Mouse (Mus musculus): ENCODE measurements around the gene Zbtb7a.
"Not testable (repeated sequence)": the region's sequence is repeated elsewhere in the genome, so short reads cannot be mapped to it uniquely, and the experiment has no call there.

The Zbtb7a gene

DNA sequence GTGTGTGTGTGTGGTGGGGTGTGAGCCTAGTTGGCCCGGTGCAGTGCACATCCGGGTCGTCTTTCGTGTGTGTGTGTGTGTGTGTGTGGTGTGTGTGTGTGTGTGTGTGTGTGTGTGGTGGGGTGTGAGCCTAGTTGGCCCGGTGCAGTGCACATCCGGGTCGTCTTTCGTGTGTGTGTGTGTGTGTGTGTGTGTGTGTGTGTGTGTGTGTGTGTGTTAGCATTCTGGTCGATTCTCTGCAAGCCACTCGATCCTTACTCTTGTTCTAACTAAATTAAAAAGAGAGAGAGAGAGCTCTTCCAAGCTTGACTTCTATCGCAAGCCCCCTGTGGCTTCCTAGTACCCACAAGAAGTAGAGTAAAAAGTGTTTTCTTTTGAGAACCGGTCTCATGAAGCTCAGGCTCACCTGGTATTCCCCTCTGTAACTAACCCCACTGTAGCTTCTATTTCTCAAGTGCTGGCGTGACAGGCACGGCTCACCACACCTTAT, 34.4 kb downstream of the Zbtb7a start:
- DNase-seq (ENCODE audit: low spot score) = not testable (repeated sequence)

DNA sequence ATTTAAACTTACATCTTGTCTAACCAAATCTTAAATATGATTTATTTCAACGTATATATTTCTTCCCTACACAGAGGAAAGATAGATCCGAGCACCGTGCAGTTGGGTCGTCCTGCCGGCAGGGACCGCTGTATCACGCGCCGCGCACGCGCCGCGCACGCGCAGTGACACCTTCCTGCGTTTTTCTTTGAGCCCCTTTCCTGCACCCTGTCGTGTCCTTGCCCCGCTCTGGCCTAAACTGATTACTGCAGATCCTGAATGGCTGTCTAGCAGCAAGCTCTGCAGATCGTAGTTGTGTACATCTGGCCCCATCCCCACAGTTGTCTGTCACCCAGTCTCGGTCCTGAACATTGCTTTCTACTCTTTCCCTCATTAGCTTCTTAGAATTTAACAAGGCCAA, 38.1 kb downstream of the Zbtb7a start:
- peak; percentile 75 for DNase-seq (ENCODE audit: low spot score)

DNA sequence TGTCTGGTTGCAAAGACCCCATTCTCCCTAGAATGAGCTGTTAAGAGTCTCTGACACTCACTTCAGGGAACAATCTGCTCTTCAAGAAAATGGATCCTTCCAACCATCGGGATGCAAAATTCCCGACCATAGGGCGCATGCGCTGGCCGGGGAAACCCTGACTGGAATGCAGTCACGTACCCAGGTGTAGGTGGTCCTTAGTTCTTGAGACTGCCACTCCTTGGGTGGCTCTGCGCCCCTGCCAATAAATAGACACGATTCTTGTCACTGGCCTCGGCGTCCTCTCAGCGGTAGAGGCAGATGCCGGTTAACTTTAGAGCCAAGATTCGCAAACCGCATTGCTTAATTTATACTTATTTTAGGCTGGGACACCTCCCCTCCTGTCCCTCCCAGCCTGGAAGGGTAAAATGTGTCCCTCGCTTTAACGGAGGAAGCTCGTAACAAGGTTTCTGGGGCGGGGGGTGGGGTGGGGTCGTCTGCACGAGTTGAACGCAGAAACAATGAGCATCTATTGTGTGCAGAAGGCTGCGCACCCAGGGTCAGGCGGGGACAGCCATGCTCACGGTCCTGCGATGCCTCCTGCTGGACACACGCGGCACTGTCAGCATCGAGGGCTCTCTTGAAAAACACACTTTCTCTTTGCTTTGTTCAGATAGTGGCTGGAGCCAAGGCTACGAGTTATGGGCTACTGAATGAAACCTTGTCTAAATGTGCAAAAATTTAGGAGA, 39.8 kb downstream of the Zbtb7a start:
- peak; percentile 86 for DNase-seq (ENCODE audit: low spot score)

DNA sequence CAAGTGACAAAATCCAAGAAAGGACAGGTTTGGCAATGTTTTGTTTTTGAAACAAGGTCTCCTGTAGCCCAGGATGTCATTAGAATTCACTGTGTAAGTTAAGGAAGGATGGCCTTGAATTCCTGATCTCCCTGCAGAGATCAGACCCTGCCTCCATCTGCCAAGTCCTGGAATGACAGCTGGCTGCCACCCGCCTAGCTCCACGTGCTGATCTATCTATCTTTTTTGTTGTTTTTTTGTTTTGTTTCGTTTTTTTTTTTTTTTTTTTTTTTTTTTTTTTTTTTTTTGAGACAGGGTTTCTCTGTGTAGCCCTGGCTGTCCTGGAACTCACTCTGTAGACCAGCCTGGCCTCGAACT, 40.3 kb downstream of the Zbtb7a start:
- DNase-seq (ENCODE audit: low spot score) = not testable (repeated sequence)

DNA sequence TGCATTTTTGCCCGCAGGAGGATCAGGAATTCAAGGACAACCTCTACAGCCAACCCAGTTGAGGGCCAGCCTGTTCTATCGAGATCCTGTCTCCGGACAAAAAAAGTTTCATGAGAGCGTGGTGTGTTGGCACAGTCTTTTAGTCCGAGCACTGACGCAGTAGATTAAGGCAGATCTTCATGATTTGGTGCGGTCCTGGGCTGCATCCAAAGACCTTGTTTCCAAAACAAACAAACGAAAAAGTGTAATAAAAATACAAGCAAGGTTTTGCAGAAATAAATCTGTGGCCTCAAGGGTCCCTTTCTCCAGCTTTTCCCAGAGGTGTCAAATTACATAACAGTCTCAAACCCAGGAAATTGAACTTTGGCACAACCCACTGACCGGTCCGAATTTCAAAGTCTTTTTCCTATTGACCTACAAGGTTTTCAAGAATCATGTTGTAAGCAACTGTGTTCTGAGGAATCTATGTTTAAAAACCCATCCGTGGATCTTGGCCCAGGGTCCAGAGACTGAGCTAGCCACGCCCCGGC, 41.0 kb downstream of the Zbtb7a start:
- no peak for DNase-seq (ENCODE audit: low spot score)

DNA sequence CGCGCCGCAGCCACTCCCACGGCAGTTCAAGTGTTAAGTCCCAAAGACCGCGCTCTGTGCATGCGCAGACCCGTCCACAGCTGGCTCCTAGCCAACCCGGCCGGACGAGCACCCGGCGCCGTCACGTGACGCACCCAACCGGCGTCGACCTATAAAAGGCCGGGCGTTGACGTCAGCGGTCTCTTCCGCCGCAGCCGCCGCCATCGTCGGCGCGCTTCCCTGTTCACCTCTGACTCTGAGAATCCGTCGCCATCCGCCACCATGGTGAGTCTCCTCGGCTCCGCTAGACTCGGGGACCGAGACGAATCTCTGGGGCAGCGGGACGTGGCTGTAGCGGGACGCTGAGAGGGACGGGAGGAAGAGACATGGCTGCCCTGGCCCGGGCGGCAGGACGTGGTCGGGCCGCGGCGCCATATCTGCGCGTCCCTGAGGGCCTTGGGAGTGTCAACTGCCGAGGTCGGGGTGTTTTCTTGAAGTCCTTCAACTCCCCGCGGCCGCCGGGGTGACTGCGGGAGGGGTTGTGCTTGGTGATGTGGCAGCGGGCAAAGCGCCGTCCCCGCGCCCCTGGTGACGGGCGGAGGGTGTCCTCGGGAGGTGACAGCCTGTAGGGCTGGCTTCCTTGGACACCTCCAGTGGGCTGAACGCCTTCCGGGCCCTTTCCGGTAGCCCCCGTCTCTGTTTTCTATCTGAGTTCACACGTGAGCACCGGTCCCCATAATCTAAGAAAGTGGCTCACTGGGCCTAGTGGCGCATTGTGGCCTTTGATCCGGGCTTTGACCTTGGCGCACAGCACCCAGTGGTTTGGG, 41.6 kb downstream of the Zbtb7a start, which contains the start of gene Eef2:
Gene Eef2, plus strand, starts transcription at position 166 of the 806 bp plus-strand sequence.
- DNase-seq (ENCODE audit: low spot score) = peak; percentile 99

DNA sequence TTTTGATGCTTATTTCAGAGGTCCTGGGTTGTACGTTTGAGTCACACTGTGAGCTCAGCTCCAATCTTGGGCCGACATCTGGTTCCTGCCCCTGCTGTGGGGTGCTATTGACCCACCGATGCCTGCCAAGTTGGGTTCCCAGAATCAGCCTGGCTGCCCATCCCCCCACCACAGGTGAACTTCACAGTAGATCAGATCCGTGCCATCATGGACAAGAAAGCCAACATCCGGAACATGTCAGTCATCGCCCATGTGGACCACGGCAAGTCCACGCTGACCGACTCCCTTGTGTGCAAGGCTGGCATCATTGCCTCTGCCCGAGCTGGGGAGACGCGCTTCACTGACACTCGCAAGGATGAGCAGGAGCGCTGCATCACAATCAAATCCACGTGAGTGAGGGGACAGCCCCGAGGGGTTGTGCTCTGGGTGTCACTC, 42.5 kb downstream of the Zbtb7a start:
- DNase-seq (ENCODE audit: low spot score) = no peak

DNA sequence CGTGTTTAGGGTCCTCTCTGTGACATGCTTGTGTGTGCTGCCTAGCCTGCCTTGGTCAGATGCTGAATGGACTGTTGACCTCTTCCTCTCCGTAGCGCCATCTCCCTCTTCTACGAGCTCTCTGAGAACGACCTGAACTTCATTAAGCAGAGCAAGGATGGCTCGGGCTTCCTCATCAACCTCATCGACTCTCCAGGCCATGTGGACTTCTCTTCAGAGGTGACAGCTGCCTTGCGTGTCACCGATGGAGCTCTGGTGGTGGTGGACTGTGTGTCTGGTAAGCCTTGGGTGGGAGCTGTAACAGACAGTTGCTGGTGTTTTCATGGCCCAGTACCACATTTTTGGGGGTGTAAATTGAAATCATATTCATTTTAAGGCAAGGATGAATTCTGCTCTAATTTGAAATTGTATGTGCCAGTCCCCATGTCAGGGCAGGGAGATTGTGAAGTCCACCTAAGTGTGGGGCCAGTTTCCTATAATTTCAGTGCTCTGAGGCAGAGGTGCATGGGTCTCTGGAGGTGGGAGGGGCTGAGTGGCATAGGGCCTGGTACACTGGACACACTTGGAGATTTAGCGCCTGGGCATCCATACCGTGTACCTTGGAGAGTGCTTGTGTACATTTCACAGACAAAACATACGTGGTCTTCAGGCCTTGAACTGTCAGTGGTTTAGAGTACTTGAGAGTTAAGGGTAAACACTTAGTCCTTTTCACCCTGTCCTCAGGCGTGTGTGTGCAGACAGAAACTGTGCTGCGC, 43.1 kb downstream of the Zbtb7a start:
- no peak for DNase-seq (ENCODE audit: low spot score)

DNA sequence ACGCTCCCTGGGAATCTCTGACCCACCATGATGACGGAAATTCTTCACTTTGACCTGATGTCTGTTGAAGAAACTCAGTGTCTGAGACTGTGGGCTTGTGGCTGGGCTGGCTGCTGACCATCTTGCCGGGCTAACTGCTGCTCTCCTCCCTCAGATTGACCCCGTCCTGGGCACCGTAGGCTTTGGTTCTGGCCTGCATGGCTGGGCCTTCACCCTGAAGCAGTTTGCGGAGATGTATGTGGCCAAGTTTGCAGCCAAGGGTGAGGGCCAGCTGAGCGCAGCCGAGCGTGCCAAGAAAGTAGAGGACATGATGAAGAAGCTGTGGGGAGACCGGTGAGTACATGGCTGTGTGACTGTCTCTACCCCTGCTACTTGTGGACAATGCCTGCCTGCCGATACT, 43.9 kb downstream of the Zbtb7a start:
- DNase-seq (ENCODE audit: low spot score) = no peak

DNA sequence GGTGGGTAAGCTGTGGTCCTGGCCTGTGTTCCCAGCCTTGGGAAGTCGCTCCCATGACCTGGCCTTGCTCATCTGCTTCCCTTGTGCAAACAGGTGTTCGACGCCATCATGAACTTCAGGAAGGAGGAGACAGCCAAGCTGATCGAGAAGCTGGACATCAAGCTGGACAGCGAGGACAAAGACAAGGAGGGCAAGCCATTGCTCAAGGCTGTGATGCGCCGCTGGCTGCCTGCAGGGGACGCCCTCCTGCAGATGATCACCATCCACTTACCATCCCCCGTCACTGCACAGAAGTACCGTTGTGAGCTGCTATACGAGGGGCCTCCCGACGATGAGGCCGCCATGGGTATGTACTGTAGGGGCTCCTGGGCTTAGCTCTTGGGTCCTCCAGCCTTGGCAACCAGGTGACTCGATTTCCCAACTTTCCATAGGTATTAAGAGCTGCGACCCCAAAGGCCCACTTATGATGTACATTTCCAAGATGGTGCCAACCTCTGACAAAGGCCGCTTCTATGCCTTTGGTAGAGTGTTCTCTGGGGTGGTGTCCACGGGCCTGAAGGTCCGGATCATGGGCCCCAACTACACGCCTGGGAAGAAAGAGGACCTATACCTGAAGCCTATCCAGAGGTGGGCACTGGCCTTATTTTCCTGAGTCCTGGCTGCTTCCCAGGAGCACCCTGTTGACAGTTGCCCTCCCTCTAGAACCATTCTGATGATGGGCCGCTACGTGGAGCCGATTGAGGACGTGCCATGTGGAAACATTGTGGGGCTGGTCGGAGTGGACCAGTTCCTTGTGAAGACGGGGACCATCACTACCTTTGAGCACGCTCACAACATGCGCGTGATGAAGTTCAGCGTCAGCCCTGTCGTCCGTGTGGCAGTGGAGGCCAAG, 44.7 kb downstream of the Zbtb7a start:
- DNase-seq (ENCODE audit: low spot score) = no peak

DNA sequence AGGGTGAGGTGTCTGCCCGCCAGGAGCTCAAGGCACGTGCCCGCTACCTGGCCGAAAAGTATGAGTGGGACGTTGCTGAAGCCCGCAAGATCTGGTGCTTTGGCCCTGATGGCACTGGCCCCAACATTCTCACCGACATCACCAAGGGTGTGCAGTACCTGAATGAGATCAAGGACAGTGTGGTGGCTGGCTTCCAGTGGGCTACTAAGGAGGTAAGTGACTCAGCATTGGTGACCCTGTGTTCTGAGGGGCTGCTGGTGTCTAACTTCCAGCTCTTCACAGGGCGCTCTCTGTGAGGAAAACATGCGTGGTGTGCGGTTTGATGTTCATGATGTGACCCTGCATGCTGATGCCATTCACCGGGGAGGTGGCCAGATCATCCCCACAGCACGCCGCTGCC, 45.9 kb downstream of the Zbtb7a start:
- no peak for DNase-seq (ENCODE audit: low spot score)

DNA sequence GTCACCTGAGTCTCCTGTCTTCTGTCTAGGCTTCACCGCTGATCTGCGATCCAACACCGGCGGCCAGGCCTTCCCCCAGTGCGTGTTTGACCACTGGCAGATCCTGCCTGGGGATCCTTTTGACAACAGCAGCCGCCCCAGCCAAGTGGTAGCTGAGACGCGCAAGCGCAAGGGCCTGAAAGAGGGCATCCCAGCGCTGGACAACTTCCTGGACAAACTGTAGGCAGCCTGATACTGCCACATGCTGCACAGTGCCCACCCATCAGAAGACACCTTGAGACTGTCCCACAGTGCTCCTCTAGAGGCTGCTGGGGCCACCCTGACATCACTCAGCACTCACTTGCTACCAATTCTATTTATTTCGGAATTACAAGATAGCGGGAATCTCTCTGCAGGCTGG, 46.8 kb downstream of the Zbtb7a start:
- not testable (repeated sequence) for DNase-seq (ENCODE audit: low spot score)

DNA sequence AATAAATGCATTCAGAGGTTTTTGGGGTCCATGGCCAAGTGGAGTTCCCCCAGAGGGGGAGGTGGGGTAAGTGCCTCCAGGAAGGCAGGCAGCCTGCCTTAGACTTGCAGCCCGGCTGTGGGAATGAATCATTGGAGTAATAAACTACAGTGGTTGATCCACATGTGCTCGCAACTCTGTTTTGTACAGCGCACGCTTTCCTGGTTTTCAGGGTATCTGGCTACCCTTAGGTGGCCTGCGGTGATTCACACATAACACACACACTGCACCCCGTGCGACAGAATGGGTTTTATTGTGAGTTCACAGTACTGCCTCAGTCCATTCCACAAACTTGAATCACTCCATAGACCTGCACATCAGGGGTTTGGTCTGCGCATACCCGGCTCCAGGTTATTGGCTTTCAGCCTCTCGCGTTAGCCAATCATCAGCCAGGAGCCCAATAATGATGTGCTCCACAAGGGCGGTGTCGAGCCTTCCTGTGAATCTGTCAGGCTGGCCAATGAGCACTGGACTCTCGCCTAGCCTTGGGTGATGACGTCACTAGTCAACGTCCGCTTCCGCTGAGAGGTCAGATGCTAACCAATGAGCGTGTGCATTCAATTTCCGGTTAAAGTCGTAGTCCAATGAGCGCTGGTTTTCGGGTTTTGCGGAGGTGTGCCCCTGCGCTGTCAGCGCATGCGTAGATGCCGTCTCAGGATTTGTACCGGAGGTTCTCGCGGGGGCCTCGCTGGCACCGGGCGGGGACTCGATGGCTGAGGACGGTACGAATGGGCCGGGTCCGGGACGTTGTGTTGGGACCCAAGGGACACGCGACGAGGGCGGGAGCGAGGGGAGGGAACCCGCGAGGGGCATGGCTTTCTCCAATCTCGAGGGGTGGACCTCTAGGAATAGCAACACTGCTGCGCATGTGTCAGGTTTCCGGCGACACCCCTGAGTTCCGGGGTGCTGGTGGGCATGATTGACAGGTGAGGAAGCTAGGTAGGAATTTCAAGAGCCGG, 47.6 kb downstream of the Zbtb7a start, which contains the start of gene Dapk3:
Gene Dapk3, plus strand, starts transcription at position 670 of the 998 bp plus-strand sequence.
- DNase-seq (ENCODE audit: low spot score) = peak; percentile 92

DNA sequence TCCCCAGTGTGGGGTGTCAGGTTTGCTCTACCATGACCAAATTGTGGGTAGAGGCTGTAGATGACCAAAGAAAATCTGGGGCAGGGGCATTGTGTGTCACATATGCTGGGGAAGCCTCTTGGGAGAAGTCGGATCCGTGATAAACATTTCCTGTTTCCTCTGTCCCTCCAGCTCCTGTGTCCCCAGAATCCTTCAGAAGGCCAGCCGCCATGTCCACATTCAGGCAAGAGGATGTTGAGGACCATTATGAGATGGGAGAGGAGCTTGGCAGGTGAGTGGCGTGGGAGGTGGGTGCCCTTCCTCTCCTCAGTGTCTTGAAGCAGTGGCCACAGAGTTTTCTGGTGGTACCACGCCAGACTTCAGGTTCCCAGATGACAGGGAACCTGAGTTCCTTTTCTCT, 48.8 kb downstream of the Zbtb7a start, which contains the start of gene 4930442H23Rik:
Gene 4930442H23Rik, minus strand, starts transcription at position 45 of the 400 bp plus-strand sequence.
- DNase-seq (ENCODE audit: low spot score) = no peak

DNA sequence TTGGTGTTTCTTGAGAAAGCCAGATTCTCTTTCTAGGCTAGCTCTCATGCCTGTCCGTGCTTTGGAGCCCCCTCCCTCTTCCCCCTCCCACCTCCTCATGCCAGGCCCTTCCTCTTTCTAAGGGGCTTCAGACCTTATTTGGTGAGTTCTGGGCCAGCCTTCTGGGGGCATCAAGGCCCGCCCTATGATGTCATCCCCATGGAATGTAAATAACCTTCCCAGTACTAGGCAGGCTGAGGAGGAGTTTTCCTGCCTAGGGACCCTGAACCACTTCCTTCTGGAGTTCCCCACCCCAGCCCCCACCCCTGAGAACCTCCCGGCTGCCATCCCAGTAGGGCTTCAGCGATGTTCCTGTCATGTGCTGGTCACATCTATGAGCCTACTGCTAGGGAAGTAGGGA, 49.7 kb downstream of the Zbtb7a start:
- DNase-seq (ENCODE audit: low spot score) = no peak

DNA sequence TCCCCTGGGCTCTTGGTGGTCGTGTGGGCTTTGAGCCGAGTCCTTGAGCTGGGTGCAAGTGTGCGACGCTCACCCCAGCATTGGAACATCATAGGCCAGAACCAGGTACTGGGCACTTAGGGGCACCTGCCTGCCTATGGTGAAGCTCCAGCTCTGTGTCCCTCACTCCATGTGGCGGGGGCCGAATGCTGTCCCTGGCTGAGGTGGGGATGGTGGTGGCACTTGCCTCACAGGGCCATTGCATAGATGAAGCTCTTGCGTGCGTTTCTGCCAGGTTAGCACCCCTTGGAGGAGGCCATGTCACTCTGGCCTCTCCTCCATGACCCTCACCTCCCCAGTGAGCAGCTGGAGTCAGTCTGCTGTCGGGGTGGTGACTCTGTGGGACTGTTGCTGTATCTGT, 52.1 kb downstream of the Zbtb7a start:
- DNase-seq (ENCODE audit: low spot score) = no peak

DNA sequence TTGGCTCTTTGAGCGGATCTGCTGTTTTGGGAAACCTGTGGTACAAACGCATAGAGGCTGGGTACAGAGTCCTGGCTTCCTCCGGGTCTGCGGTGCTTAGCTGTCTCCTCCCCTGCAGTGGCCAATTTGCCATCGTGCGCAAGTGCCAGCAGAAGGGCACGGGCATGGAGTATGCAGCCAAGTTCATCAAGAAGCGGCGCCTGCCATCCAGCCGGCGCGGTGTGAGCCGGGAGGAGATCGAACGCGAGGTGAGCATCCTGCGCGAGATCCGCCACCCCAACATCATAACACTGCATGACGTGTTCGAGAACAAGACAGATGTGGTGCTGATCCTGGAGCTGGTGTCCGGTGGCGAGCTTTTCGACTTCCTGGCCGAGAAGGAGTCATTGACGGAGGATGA, 54.8 kb downstream of the Zbtb7a start:
- DNase-seq (ENCODE audit: low spot score) = no peak

DNA sequence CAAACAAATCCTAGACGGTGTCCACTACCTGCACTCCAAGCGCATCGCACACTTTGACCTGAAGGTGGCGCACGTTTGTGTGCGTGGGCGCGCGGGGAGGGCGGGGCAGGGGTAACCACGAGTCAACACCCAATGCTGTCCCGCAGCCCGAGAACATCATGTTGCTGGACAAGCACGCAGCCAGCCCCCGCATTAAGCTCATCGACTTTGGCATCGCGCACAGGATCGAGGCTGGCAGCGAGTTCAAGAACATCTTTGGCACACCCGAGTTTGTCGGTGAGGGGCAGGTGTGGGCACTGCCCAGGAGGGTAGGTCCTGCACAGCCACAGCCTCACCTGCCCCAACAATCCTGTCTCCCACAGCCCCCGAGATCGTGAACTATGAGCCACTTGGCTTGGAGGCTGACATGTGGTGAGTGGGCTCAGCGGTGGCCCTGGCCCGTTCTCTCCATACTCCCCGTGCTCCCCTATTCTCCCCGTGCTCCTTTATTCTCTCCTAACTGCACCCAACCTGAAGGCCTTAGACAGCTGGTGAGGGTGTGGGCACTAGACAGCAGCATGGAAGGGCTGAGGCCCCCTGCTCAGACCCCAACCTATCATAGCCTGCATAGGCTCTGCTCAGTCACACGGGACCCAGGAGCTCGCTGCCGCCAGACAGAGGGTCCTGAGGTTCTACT, 55.4 kb downstream of the Zbtb7a start:
- DNase-seq (ENCODE audit: low spot score) = no peak

DNA sequence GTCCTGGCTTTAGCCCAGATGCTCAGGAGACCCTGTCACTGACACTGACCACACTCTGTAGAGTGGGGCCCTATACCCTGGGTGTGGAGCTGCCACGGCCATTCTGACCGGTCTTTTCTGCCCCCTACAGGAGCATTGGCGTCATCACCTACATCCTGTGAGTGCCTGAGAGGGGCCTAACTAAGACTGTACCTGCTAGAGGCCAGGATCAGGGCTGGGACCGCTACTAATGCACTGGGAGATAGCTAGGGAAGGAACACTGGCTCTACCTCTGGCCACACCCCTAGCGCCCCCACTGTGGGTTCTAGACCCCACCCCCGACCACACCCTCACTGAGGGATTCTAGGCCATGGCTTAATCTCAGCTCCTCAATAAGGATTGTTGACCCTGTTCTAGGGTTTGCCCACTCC, 55.9 kb downstream of the Zbtb7a start:
- no peak for DNase-seq (ENCODE audit: low spot score)

Data from ovary, postnatal 14 days (tissue).